Mouse (Mus musculus) CH12.LX (cell line): ENCODE measurements around the gene Cog1. TPM values are rescaled to one million over a fixed set of nuclear protein-coding genes. Genes with fewer than 3 reads are reported as not detected.

Source experiments
- DNase-seq: peaks from one replicate; pipeline ENCODE4 v3.0.0-alpha.2; 2013; ENCODE audit errors: extremely low read depth
- H3K27ac ChIP-seq: 2 replicates; pipeline ENCODE4 v1.5.1; 2012; ENCODE audit warnings: low read depth, mild to moderate bottlenecking, control low read depth, moderate library complexity; ENCODE audit not compliant: insufficient read depth
- H3K27me3 ChIP-seq: replicated peaks from 2 replicates; pipeline ENCODE3; 2012; ENCODE audit warnings: inconsistent platforms
- H3K36me3 ChIP-seq, 2 experiments: replicated peaks in 1 of 2; 2 replicates each; pipeline versions ENCODE3 to v1.6.1; 2012; ENCODE audit warnings: inconsistent platforms in 1 of 2, low read length in 1 of 2, mild to moderate bottlenecking in 1 of 2, mixed read lengths in 1 of 2, moderate library complexity in 1 of 2; ENCODE audit not compliant: control insufficient read depth in 1 of 2, insufficient read depth in 1 of 2
- H3K4me1 ChIP-seq, 2 experiments: 2 replicates each; pipeline ENCODE4 v1.6.1; 2012; ENCODE audit warnings: inconsistent platforms in 1 of 2, moderate library complexity in 1 of 2; ENCODE audit not compliant: insufficient read depth in 2 of 2, control insufficient read depth in 1 of 2
- H3K4me2 ChIP-seq: 2 replicates; pipeline ENCODE4 v1.6.1; 2012; ENCODE audit warnings: low read depth, mild to moderate bottlenecking, control low read depth; ENCODE audit not compliant: poor library complexity, insufficient read depth, severe bottlenecking
- H3K4me3 ChIP-seq, 3 experiments: fragments of 150-350 bp in 1 of 3; sonication (generic) in 1 of 3; replicated peaks in 1 of 3; 2 replicates each; pipeline versions ENCODE3 to v1.5.1; 2011 to 2012; ENCODE audit warnings: low read depth in 2 of 3, low read length in 2 of 3, mild to moderate bottlenecking in 2 of 3, moderate library complexity in 2 of 3, control low read depth in 1 of 3, improper control_type of control experiment in 1 of 3, inconsistent platforms in 1 of 3, mixed read lengths in 1 of 3; ENCODE audit not compliant: poor library complexity in 1 of 3
- H3K79me2 ChIP-seq: replicated peaks from 2 replicates; pipeline ENCODE4 v1.6.1; 2012; ENCODE audit warnings: mild to moderate bottlenecking, moderate library complexity; ENCODE audit not compliant: control insufficient read depth, poor library complexity, insufficient read depth, severe bottlenecking; ENCODE audit errors: extremely low read depth
- H3K9ac ChIP-seq: 2 replicates; pipeline ENCODE4 v1.6.1; 2012; ENCODE audit warnings: low read depth, mild to moderate bottlenecking, control low read depth, moderate library complexity; ENCODE audit not compliant: insufficient read depth
- H3K9me3 ChIP-seq: replicated peaks from 2 replicates; pipeline ENCODE3; 2012; ENCODE audit warnings: low read length, inconsistent platforms, mixed read lengths
- E2F4 ChIP-seq: IDR thresholded peaks from 2 replicates; pipeline ENCODE4 v1.6.1; 2011; ENCODE audit warnings: low read depth, low read length, improper control_type of control experiment; ENCODE audit not compliant: insufficient replicate concordance
- HCFC1 ChIP-seq: IDR thresholded peaks from 2 replicates; pipeline ENCODE4 v1.6.1; 2012; ENCODE audit warnings: low read depth, mild to moderate bottlenecking, inconsistent platforms, low read length, improper control_type of control experiment
- JUN ChIP-seq: IDR thresholded peaks from 2 replicates; pipeline ENCODE4 v1.6.1; 2011; ENCODE audit warnings: low read depth, mild to moderate bottlenecking, low read length, improper control_type of control experiment, moderate library complexity; ENCODE audit not compliant: insufficient read depth
- MAX ChIP-seq: IDR thresholded peaks from 2 replicates; pipeline ENCODE4 v1.6.1; 2011; ENCODE audit warnings: low read length, improper control_type of control experiment
- MAZ ChIP-seq: IDR thresholded peaks from 2 replicates; pipeline ENCODE4 v1.6.1; 2012; ENCODE audit warnings: low read depth, mild to moderate bottlenecking, inconsistent platforms, low read length, improper control_type of control experiment, moderate library complexity
- MEF2A ChIP-seq: IDR thresholded peaks from 2 replicates; pipeline ENCODE4 v1.6.1; 2014; ENCODE audit warnings: low read depth, mild to moderate bottlenecking, inconsistent platforms, low read length, improper control_type of control experiment, borderline replicate concordance
- MXI1 ChIP-seq: IDR thresholded peaks from 2 replicates; pipeline ENCODE4 v1.6.1; 2011; ENCODE audit warnings: mild to moderate bottlenecking, low read depth, low read length, improper control_type of control experiment
- MYC ChIP-seq: IDR thresholded peaks from 2 replicates; pipeline ENCODE4 v1.6.1; 2011; ENCODE audit warnings: low read depth, mild to moderate bottlenecking, improper control_type of control experiment, low read length
- RAD21 ChIP-seq: IDR thresholded peaks from 2 replicates; pipeline ENCODE4 v1.6.1; 2011; ENCODE audit warnings: low read depth, mild to moderate bottlenecking, low read length, improper control_type of control experiment, moderate library complexity
- TCF12 ChIP-seq: IDR thresholded peaks from 2 replicates; pipeline ENCODE4 v1.6.1; 2014; ENCODE audit warnings: low read depth, mild to moderate bottlenecking, inconsistent platforms, low read length, improper control_type of control experiment
- USF1 ChIP-seq: IDR thresholded peaks from 2 replicates; pipeline ENCODE4 v1.6.1; 2014; ENCODE audit warnings: low read depth, mild to moderate bottlenecking, inconsistent platforms, low read length, improper control_type of control experiment
- ZKSCAN1 ChIP-seq: IDR thresholded peaks from 2 replicates; pipeline ENCODE4 v1.6.1; 2012; ENCODE audit warnings: low read depth, inconsistent platforms, low read length, improper control_type of control experiment, borderline replicate concordance
- ZMIZ1 ChIP-seq: IDR thresholded peaks from 2 replicates; pipeline ENCODE4 v1.6.1; 2012; ENCODE audit warnings: low read depth, mild to moderate bottlenecking, inconsistent platforms, low read length, improper control_type of control experiment
- ZNF384 ChIP-seq: IDR thresholded peaks from 2 replicates; pipeline ENCODE4 v1.6.1; 2012; ENCODE audit warnings: low read depth, low read length, improper control_type of control experiment, inconsistent platforms
- dilution Hi-C: fragments of 300-500 bp; cut with MboI; formaldehyde crosslinking; loops from 2 replicates; pipeline ENCODE4 v1.14.3; 2020; ENCODE audit warnings: low sequenced_read_pairs; ENCODE audit not compliant: extremely low pct_unique_long_range_greater_than_20kb, extremely low pct_ligation_motif_present
- in situ Hi-C: fragments of 300-500 bp; cut with MboI; formaldehyde crosslinking; loops from 3 replicates; pipeline ENCODE4 v1.14.3; 2019; ENCODE audit warnings: low sequenced_read_pairs, low pct_ligation_motif_present, low pct_unique_long_range_greater_than_20kb, mixed read lengths
- polyA plus RNA-seq: library from polyadenylated mRNA; unstranded; fragments of >175 nt; gene quantifications from 2 replicates; pipeline ENCODE4 v1.2.1, GENCODE M21; 2012; ENCODE audit warnings: low read depth; ENCODE audit not compliant: insufficient read length
- total RNA-seq, 2 experiments: library from RNA; depleted of rRNA; stranded (reverse); fragments of 300-350 nt in 1 of 2; fragments of >200 nt in 1 of 2; gene quantifications; 2 replicates each; pipeline ENCODE4 v1.2.3; 2012 to 2014

Gene Cog1
- total and polyA plus RNA-seq, 3 experiments = 15.8 to 38.6 (median 28.2) TPM

GRCm38 (mm10) chr11:113601616-113602343, 47.2 kb upstream of the Cog1 start:
- Histone ChIP-seq H3K36me3 (no peaks in the 10 kb centered on the region), H3K4me1 (peaks cover 0 to 6% of the 10 kb centered on the region in 2 experiments; a peak in 2 of 4 replicates), H3K4me2 (no peak overlapping the region), H3K27ac (no peak overlapping the region), H3K4me3 (no peak overlapping the region), H3K9me3 (peaks cover 4% of the 10 kb centered on the region), H3K79me2 (no peaks in the 10 kb centered on the region), H3K27me3 (no peaks in the 10 kb centered on the region), H3K9ac (no peak overlapping the region)
- TF ChIP-seq ZMIZ1 = no peak
- TF ChIP-seq MAX = no peak
- TF ChIP-seq JUN = no peak
- no peak for TF ChIP-seq ZNF384
- TF ChIP-seq HCFC1 = no peak
- no peak for TF ChIP-seq MXI1
- no peak for TF ChIP-seq MAZ
- no peak for TF ChIP-seq E2F4
- no peak for TF ChIP-seq USF1
- no peak for TF ChIP-seq TCF12
- TF ChIP-seq RAD21 = no peak
- dilution Hi-C loops = no loop called here
- no peak for DNase-seq
- in situ Hi-C loops = loop anchor here (10.0 kb wide), 1 partner anchor 107 kb away; no protein-coding TSS in a partner anchor

GRCm38 (mm10) chr11:113607556-113607955, 41.4 kb upstream of the Cog1 start:
- TF ChIP-seq ZKSCAN1 (no peak), MEF2A (no peak), MYC (no peak), MAZ (no peak)
- no peaks in the 10 kb centered on the region for H3K27me3 ChIP-seq
- DNase-seq = no peak
- in situ Hi-C loops (loop anchor here (10.0 kb wide), 1 partner anchor 113 kb away; no protein-coding TSS in a partner anchor), dilution Hi-C loops (no loop called here)
- H3K4me1 ChIP-seq = peaks cover 0 to 9% of the 10 kb centered on the region in 2 experiments; a peak in 2 of 4 replicates
- peaks cover 4% of the 10 kb centered on the region for H3K9me3 ChIP-seq
- no peak overlapping the region for H3K27ac ChIP-seq
- no peaks in the 10 kb centered on the region for H3K79me2 ChIP-seq
- no peaks in the 10 kb centered on the region for H3K36me3 ChIP-seq
- H3K9ac ChIP-seq = no peak overlapping the region
- H3K4me3 ChIP-seq = no peak overlapping the region
- H3K4me2 ChIP-seq = no peak overlapping the region
